Mouse (Mus musculus) yolk sac, embryonic 10.5 days (tissue): Measurements from ENCODE around the gene Polr3g.
"Not testable (repeated sequence)": the region's sequence is repeated elsewhere in the genome, so short reads cannot be mapped to it uniquely, and the experiment has no call there.

Experiments
- DNase-seq: peaks from one replicate; pipeline ENCODE4 v3.0.0-alpha.2; 2017; ENCODE audit warnings: low spot score

The Polr3g gene

GRCm38 (mm10) chr13:81629395-81629794 lies 81.4 kb downstream of the Polr3g start:
- no peak for DNase-seq

- DNase-seq: no peak
These were observed 82.1 kb downstream of the Polr3g start for GRCm38 (mm10) chr13:81628631-81629190.

- DNase-seq: not testable (repeated sequence)
These were observed 83.0 kb downstream of the Polr3g start for GRCm38 (mm10) chr13:81627861-81628260.
